Mouse (Mus musculus): ENCODE data around the gene Wdr5b.
A peak's percentile ranks its signal among the peaks of the same experiment; 100 is the strongest.

Gene Wdr5b

DNA sequence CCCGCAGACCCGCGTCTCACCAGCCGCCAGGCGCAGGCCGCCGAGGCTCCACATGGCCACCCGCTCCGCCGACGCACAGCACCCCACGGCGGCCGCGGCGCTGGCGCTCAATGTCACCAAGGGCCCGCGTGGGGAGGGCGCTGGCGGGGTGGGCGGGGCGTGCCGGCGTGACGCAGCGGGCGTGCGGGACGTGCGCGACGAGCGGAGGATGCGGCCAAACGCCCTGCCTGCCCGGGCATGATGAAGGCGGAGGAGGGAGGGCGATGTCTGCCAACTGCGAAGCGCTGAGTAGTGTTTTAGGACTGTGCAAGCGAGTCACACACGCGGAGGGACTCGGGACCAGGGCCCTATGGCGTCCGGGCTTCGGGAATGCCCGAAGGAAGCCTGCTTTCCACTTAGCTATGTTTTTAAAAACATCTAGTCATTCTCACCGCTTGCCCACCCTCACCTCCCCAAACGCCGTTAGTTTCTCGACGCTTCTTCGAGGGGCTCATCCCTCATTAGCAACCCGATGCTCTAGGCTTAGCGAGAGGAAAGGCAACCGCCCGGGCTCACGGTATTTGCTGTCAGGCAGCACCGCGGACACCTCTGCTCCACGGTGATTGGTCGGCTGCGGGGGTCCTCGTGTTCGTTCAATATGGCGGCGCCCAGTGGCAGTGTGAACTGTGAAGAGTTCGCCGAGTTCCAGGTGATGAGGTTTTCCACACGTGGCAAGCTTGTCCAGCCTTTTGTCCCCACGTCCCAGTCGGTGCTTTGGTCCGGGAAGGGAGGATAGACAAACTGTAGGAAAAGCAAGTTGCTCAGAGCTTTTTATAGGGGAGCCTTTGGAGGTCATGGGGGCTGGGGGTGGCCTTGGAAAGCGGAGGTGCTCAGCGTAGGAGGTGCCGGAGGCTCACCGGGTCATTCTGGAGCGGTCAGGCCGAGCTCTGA lies 30.7 kb downstream of the Wdr5b start, which contains the start of the genes Fam162a and Ccdc58:
TSS of gene Fam162a (minus strand) at position 145 of the 930 bp plus-strand sequence.
TSS of gene Ccdc58 (plus strand) at position 236 of the 930 bp plus-strand sequence.
- DNase-seq: peak; percentile 95

GRCm38 (mm10) chr16:36072410-36073011 lies 31.5 kb downstream of the Wdr5b start:
- DNase-seq: no peak

DNA sequence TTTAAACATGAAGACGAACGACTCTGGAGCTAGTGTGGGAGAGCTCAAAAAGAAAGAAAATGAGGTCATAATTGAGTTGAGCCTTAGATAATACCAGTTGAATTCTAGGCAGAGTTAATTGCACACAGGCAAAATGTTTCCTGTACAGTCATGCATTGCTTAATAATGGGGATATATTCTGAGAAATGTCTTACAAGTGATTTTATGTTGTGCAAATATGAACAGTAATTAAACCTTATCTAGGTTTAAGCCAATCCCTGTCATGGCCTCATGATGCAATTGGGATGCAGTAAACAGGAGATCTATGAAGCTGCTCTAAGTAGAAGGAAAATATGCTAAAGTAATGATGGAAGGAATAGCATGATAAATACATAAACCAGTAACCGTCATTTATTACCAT lies 33.8 kb downstream of the Wdr5b start:
- DNase-seq: no peak

- no peak for DNase-seq
Observed at GRCm38 (mm10) chr16:36079916-36080315, 38.9 kb downstream of the Wdr5b start.

- no peak for DNase-seq
Observed at GRCm38 (mm10) chr16:36087846-36088245, 46.9 kb downstream of the Wdr5b start.

DNA sequence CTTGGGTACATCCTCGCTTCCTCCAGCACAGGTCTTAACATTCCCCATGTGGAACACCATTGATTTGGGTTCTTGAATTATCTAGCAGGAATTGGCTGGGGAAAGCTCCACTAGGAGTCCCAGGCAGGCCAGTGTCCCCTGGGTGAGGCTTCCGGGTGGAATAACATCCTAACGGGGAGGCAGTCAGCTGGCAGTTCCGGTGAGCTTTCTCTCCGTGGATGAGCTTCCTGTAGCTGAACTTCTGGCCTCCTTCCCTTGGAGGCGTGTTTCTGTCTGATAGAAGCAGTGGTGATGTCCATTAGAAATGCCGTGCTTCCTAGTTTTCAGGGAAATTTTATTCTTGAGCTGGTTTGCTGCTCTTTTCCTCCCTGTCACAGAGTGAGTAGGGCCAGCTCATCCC lies 48.1 kb downstream of the Wdr5b start:
- DNase-seq: no peak

- DNase-seq: no peak
Observed at GRCm38 (mm10) chr16:36089850-36090616, 49.0 kb downstream of the Wdr5b start.

DNA sequence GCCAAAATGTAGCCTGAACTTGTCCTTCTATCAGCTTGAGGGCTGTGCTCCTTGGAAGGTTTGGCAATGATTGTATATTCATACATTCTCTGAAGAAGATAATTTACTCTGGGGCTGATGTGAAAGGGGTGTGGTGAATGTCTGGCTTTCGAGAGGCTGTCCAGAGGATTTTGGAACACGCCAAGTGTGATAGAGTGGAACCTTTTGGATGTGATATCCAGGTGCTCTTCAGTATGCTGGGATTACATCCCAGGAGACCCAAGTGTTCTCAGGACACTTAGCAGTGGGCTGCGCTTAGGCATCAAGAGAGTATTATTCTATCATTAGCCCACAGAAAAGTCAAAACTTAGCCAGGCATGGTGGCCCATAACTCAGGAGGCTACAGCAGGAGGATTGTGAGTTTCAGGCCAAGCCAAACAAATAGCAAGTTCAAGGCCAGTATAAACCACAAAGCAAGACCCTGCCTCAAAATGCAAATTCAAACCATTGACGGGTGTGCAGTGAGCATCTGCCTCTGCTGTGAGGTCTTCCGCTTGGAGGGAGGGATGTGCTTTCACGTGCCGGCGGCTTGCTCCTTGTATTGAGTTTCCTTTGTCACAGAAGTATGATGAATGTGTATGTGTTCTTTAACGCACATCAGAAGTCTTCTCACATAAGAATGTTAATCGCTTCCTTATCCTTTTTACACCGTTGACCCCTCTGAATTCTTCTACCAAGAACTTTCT lies 50.0 kb downstream of the Wdr5b start:
- no peak for DNase-seq

Data from right cerebral cortex, postnatal 14 days (tissue).